Mouse (Mus musculus): ENCODE results near the gene Umod. TPM values are rescaled to one million over a fixed set of nuclear protein-coding genes. Genes with fewer than 3 reads are reported as not detected.

Umod gene
- polyA plus RNA-seq (2015; fragmentation: Nextera tagmentation; extraction: Ambion mirVana), result not detected in 2 replicates

GRCm38 (mm10) chr7:119479256-119479655, at the start of gene Umod:
Umod (minus strand) TSS chr7:119479282.
- DNase-seq (no peak), ATAC-seq (ENCODE audit: low read depth) (no peak)
- no peaks in the 10 kb centered on the region for H3K9me3 ChIP-seq (replicated peaks)
- H3K27ac ChIP-seq, result no peak within 1 kb of the TSS
- no peaks in the 10 kb centered on the region for H3K27me3 ChIP-seq
- H3K9ac ChIP-seq, result no peak within 1 kb of the TSS
- no peak within 1 kb of the TSS for H3K4me3 ChIP-seq (replicated peaks)
- H3K4me1 ChIP-seq (replicated peaks), result no peaks in the 10 kb centered on the region
- no peak within 1 kb of the TSS for H3K4me2 ChIP-seq
- H3K36me3 ChIP-seq, result no peaks in the 10 kb centered on the region

GRCm38 (mm10) chr7:119528617-119529016, 49.5 kb upstream of the Umod start:
- H3K27ac ChIP-seq, result no peak overlapping the region
- DNase-seq (no peak), ATAC-seq (ENCODE audit: low read depth) (no peak)
- H3K27me3 ChIP-seq, result no peaks in the 10 kb centered on the region
- no peak overlapping the region for H3K4me2 ChIP-seq
- no peaks in the 10 kb centered on the region for H3K36me3 ChIP-seq
- H3K9ac ChIP-seq, result no peak overlapping the region
- H3K4me3 ChIP-seq (replicated peaks), result no peak overlapping the region
- 0 out of 2 replicates have a peak, but pooled peaks cover 2% of the 10 kb centered on the region for H3K4me1 ChIP-seq (replicated peaks)
- 53% methylated on average over 7 of the region's 7 CpGs for WGBS (ENCODE audit: insufficient replicate concordance)
- H3K9me3 ChIP-seq (replicated peaks), result no peaks in the 10 kb centered on the region

GRCm38 (mm10) chr7:119527548-119527947, 48.5 kb upstream of the Umod start:
- ATAC-seq (ENCODE audit: low read depth), result no peak

GRCm38 (mm10) chr7:119527135-119527534, 48.1 kb upstream of the Umod start:
- Histone ChIP-seq H3K27ac (no peak overlapping the region), H3K36me3 (no peaks in the 10 kb centered on the region), H3K4me3 (replicated peaks) (no peak overlapping the region), H3K9me3 (replicated peaks) (no peaks in the 10 kb centered on the region), H3K27me3 (no peaks in the 10 kb centered on the region), H3K4me2 (no peak overlapping the region), H3K9ac (no peak overlapping the region), H3K4me1 (replicated peaks) (0 out of 2 replicates have a peak, but pooled peaks cover 2% of the 10 kb centered on the region)
- DNase-seq, result no peak
- no peak for ATAC-seq (ENCODE audit: low read depth)
- 86% methylated on average over 1 of the region's 1 CpGs for WGBS (ENCODE audit: insufficient replicate concordance)

More at GRCm38 (mm10) chr7:119527548-119527947, 48.5 kb upstream of the Umod start:
- 62% methylated on average over 2 of the region's 2 CpGs for WGBS (ENCODE audit: insufficient replicate concordance)
- H3K4me2 ChIP-seq, result no peak overlapping the region
- H3K4me3 ChIP-seq (replicated peaks), result no peak overlapping the region
- no peaks in the 10 kb centered on the region for H3K9me3 ChIP-seq (replicated peaks)
- H3K27ac ChIP-seq, result no peak overlapping the region
- no peak for DNase-seq
- no peaks in the 10 kb centered on the region for H3K36me3 ChIP-seq
- no peak overlapping the region for H3K9ac ChIP-seq
- 0 out of 2 replicates have a peak, but pooled peaks cover 2% of the 10 kb centered on the region for H3K4me1 ChIP-seq (replicated peaks)
- no peaks in the 10 kb centered on the region for H3K27me3 ChIP-seq

GRCm38 (mm10) chr7:119526486-119526885, 47.4 kb upstream of the Umod start:
- no peaks in the 10 kb centered on the region for H3K9me3 ChIP-seq (replicated peaks)
- H3K9ac ChIP-seq, result no peak overlapping the region
- H3K27ac ChIP-seq, result no peak overlapping the region
- H3K4me1 ChIP-seq (replicated peaks), result 0 out of 2 replicates have a peak, but pooled peaks cover 2% of the 10 kb centered on the region
- no peak for ATAC-seq (ENCODE audit: low read depth)
- no peaks in the 10 kb centered on the region for H3K36me3 ChIP-seq
- H3K27me3 ChIP-seq, result no peaks in the 10 kb centered on the region
- H3K4me2 ChIP-seq, result no peak overlapping the region
- H3K4me3 ChIP-seq (replicated peaks), result no peak overlapping the region
- DNase-seq, result no peak
- WGBS (ENCODE audit: insufficient replicate concordance), result 72% methylated on average over 13 of the region's 13 CpGs

- H3K27ac ChIP-seq, result no peak overlapping the region
- no peak for DNase-seq
- 0 out of 2 replicates have a peak, but pooled peaks cover 2% of the 10 kb centered on the region for H3K4me1 ChIP-seq (replicated peaks)
- no peak overlapping the region for H3K4me3 ChIP-seq (replicated peaks)
- 34% methylated on average over 2 of the region's 2 CpGs for WGBS (ENCODE audit: insufficient replicate concordance)
- no peak overlapping the region for H3K4me2 ChIP-seq
- no peak overlapping the region for H3K9ac ChIP-seq
- ATAC-seq (ENCODE audit: low read depth), result no peak
- H3K9me3 ChIP-seq (replicated peaks), result no peaks in the 10 kb centered on the region
- H3K36me3 ChIP-seq, result no peaks in the 10 kb centered on the region
- H3K27me3 ChIP-seq, result no peaks in the 10 kb centered on the region
These were observed 46.8 kb upstream of the Umod start for GRCm38 (mm10) chr7:119525881-119526281.

- Histone ChIP-seq H3K27ac (no peak within 1 kb of the TSS), H3K4me3 (replicated peaks) (no peak within 1 kb of the TSS), H3K4me1 (replicated peaks) (0 out of 2 replicates have a peak, but pooled peaks cover 2% of the 10 kb centered on the region), H3K27me3 (no peaks in the 10 kb centered on the region), H3K9ac (no peak within 1 kb of the TSS), H3K9me3 (replicated peaks) (no peaks in the 10 kb centered on the region), H3K36me3 (no peaks in the 10 kb centered on the region), H3K4me2 (no peak within 1 kb of the TSS)
- 51% methylated on average over 4 of the region's 4 CpGs for WGBS (ENCODE audit: insufficient replicate concordance)
- ATAC-seq (ENCODE audit: low read depth), result no peak
- DNase-seq, result no peak
These were observed 44.3 kb upstream of the Umod start, which contains the start of gene Pdilt for GRCm38 (mm10) chr7:119523389-119523788. Pdilt (minus strand) TSS chr7:119523489.

GRCm38 (mm10) chr7:119522385-119522784, 43.3 kb upstream of the Umod start:
- WGBS (ENCODE audit: insufficient replicate concordance), result 65% methylated on average over 1 of the region's 1 CpGs
- 0 out of 2 replicates have a peak, but pooled peaks cover 2% of the 10 kb centered on the region for H3K4me1 ChIP-seq (replicated peaks)
- H3K9ac ChIP-seq, result no peak overlapping the region
- ATAC-seq (ENCODE audit: low read depth) (no peak), DNase-seq (no peak)
- no peaks in the 10 kb centered on the region for H3K9me3 ChIP-seq (replicated peaks)
- no peak overlapping the region for H3K27ac ChIP-seq
- no peak overlapping the region for H3K4me2 ChIP-seq
- H3K4me3 ChIP-seq (replicated peaks), result no peak overlapping the region
- no peaks in the 10 kb centered on the region for H3K36me3 ChIP-seq
- H3K27me3 ChIP-seq, result no peaks in the 10 kb centered on the region

- WGBS (ENCODE audit: insufficient replicate concordance), result 51% methylated on average over 3 of the region's 3 CpGs
- no peaks in the 10 kb centered on the region for H3K9me3 ChIP-seq (replicated peaks)
- H3K4me1 ChIP-seq (replicated peaks), result no peaks in the 10 kb centered on the region
- ATAC-seq (ENCODE audit: low read depth), result no peak
- no peaks in the 10 kb centered on the region for H3K27me3 ChIP-seq
- H3K4me2 ChIP-seq, result no peak overlapping the region
- no peak for DNase-seq
- H3K36me3 ChIP-seq, result no peaks in the 10 kb centered on the region
- H3K4me3 ChIP-seq (replicated peaks), result no peak overlapping the region
- H3K27ac ChIP-seq, result no peak overlapping the region
- no peak overlapping the region for H3K9ac ChIP-seq
These were observed 42.7 kb upstream of the Umod start for GRCm38 (mm10) chr7:119521816-119522215.

- no peak overlapping the region for H3K4me2 ChIP-seq
- peak; percentile 6 for DNase-seq
- no peaks in the 10 kb centered on the region for H3K36me3 ChIP-seq
- H3K9me3 ChIP-seq (replicated peaks), result no peaks in the 10 kb centered on the region
- no peak overlapping the region for H3K9ac ChIP-seq
- no peaks in the 10 kb centered on the region for H3K27me3 ChIP-seq
- WGBS (ENCODE audit: insufficient replicate concordance), result 32% methylated on average over 5 of the region's 5 CpGs
- no peak overlapping the region for H3K27ac ChIP-seq
- H3K4me1 ChIP-seq (replicated peaks), result no peaks in the 10 kb centered on the region
- H3K4me3 ChIP-seq (replicated peaks), result no peak overlapping the region
- ATAC-seq (ENCODE audit: low read depth), result peak; percentile 31; the same call in 1 of the 2 replicates
These were observed 40.6 kb upstream of the Umod start for GRCm38 (mm10) chr7:119519654-119520053.

- Histone ChIP-seq H3K9me3 (replicated peaks) (no peaks in the 10 kb centered on the region), H3K4me1 (replicated peaks) (no peaks in the 10 kb centered on the region), H3K4me3 (replicated peaks) (no peak within 1 kb of the TSS), H3K27ac (no peak within 1 kb of the TSS), H3K4me2 (no peak within 1 kb of the TSS), H3K36me3 (no peaks in the 10 kb centered on the region), H3K27me3 (no peaks in the 10 kb centered on the region), H3K9ac (no peak within 1 kb of the TSS)
- DNase-seq, result no peak
- WGBS (ENCODE audit: insufficient replicate concordance), result 55% methylated on average over 5 of the region's 5 CpGs
- no peak for ATAC-seq (ENCODE audit: low read depth)
These were observed 40.1 kb upstream of the Umod start, which contains the start of gene Acsm5 for GRCm38 (mm10) chr7:119519163-119519562. Acsm5 (plus strand) TSS chr7:119519463.

GRCm38 (mm10) chr7:119516272-119516558, 37.1 kb upstream of the Umod start:
- ATAC-seq (ENCODE audit: low read depth), result no peak
- 54% methylated on average over 7 of the region's 7 CpGs for WGBS (ENCODE audit: insufficient replicate concordance)

More at GRCm38 (mm10) chr7:119516272-119516558, 37.1 kb upstream of the Umod start:
- H3K27ac ChIP-seq, result no peak overlapping the region
- H3K4me1 ChIP-seq (replicated peaks), result no peaks in the 10 kb centered on the region
- H3K36me3 ChIP-seq, result no peaks in the 10 kb centered on the region
- no peaks in the 10 kb centered on the region for H3K9me3 ChIP-seq (replicated peaks)
- H3K4me2 ChIP-seq, result no peak overlapping the region
- no peak for DNase-seq
- no peak overlapping the region for H3K4me3 ChIP-seq (replicated peaks)
- no peaks in the 10 kb centered on the region for H3K27me3 ChIP-seq
- no peak overlapping the region for H3K9ac ChIP-seq

All from liver, embryonic 13.5 days (tissue).